ENCODE assay signal across 8 mouse cellular contexts in genomic region chrX:41910471-41910870, GRCm38 (mm10). TPM values are rescaled to one million over a fixed set of nuclear protein-coding genes. Genes with fewer than 3 reads are reported as not detected.
DNase-seq lines count a peak whose midpoint lies in the region; ATAC-seq and TF ChIP-seq lines count a peak whose summit lies in the region.

No protein-coding gene starts in this region.

- TF ChIP-seq POLR2A in lung, adult 2 months (IDR thresholded peaks at IDR 0.05; ENCODE audit: borderline replicate concordance, extremely low read depth, low read depth, low read length) = no peak

- TF ChIP-seq CTCF in lung, adult 2 months (IDR thresholded peaks at IDR 0.05; ENCODE audit: insufficient read depth, low read length) = no peak

- no peak for ATAC-seq in intestine, embryonic 14.5 days (replicated peaks; ENCODE audit: low FRiP score, low TSS enrichment, low read depth)
- no peak for ATAC-seq in neural tube, embryonic 13.5 days (ENCODE audit: low read depth)

- peak overlapping the region; percentile 73; the same call in 1 of the 2 replicates for H3K9ac ChIP-seq in intestine, embryonic 14.5 days (ENCODE audit: low read length)
- H3K9ac ChIP-seq in neural tube, embryonic 13.5 days = peak overlapping the region; percentile 77

- no peaks in the 10 kb centered on the region for H3K9me3 ChIP-seq in intestine, embryonic 14.5 days (ENCODE audit: control insufficient read depth, low read length)
- no peaks in the 10 kb centered on the region for H3K9me3 ChIP-seq in neural tube, embryonic 13.5 days

- WGBS in lung, adult 2 months = 19% methylated on average over 9 of the region's 9 CpGs
- WGBS in intestine, embryonic 14.5 days = 13% methylated on average over 9 of the region's 9 CpGs
- 13% methylated on average over 9 of the region's 9 CpGs for WGBS in neural tube, embryonic 13.5 days

- peak overlapping the region; percentile 74 for H3K4me3 ChIP-seq in lung, adult 2 months (replicated peaks; ENCODE audit: extremely low read depth, low read depth, low read length)
- H3K4me3 ChIP-seq in intestine, embryonic 14.5 days (ENCODE audit: low read depth, low read length) = peak overlapping the region; percentile 54
- peak overlapping the region; percentile 62 for H3K4me3 ChIP-seq in neural tube, embryonic 13.5 days

- no peak for DNase-seq in lung, adult 2 months
- DNase-seq in lung, postnatal 14 days = no peak
- peak; percentile 14 for DNase-seq in c-Kit-positive CD71-positive TER-119-positive erythroid progenitor cells, embryonic 14.5 days (ENCODE audit: low spot score)
- peak; percentile 48 for DNase-seq in intestine, embryonic 14.5 days (ENCODE audit: low spot score)
- no peak for DNase-seq in cerebellum, postnatal 4 days (ENCODE audit: low spot score in 2 of 2)
- no peak for DNase-seq in cerebellum, adult 11 months
- DNase-seq in urinary bladder, postnatal 36 days (ENCODE audit: low spot score in 2 of 2) = no peak

- peak overlapping the region; percentile 55 for H3K4me2 ChIP-seq in intestine, embryonic 14.5 days (ENCODE audit: low read length)
- peak overlapping the region; percentile 66 for H3K4me2 ChIP-seq in neural tube, embryonic 13.5 days

- H3K4me1 ChIP-seq in lung, adult 2 months (ENCODE audit: control insufficient read depth, insufficient read depth, low read length) = no peaks in the 10 kb centered on the region; the same call in 1 of the 2 replicates
- H3K4me1 ChIP-seq in intestine, embryonic 14.5 days (replicated peaks; ENCODE audit: control insufficient read depth, insufficient read depth, low read length) = no peaks in the 10 kb centered on the region
- peaks cover 12% of the 10 kb centered on the region for H3K4me1 ChIP-seq in neural tube, embryonic 13.5 days (replicated peaks)

- H3K27ac ChIP-seq in intestine, embryonic 14.5 days (ENCODE audit: low read depth) = no peak overlapping the region
- H3K27ac ChIP-seq in neural tube, embryonic 13.5 days (replicated peaks) = no peak overlapping the region

- H3K27me3 ChIP-seq in intestine, embryonic 14.5 days (replicated peaks; ENCODE audit: control insufficient read depth, insufficient read depth, low read length) = no peaks in the 10 kb centered on the region
- H3K27me3 ChIP-seq in neural tube, embryonic 13.5 days = no peaks in the 10 kb centered on the region

- no peaks in the 10 kb centered on the region for H3K36me3 ChIP-seq in intestine, embryonic 14.5 days (ENCODE audit: control insufficient read depth, insufficient read depth, low read length)
- no peaks in the 10 kb centered on the region for H3K36me3 ChIP-seq in neural tube, embryonic 13.5 days

RNA-seq across cellular contexts. Expression of gene Thoc2, which starts 10.0 kb away (rescaled TPM):
- polyA plus RNA-seq in lung, adult 2 months (2012; rRNA removed) = 3.9 and 9.5 TPM in 2 replicates
- polyA plus RNA-seq in intestine, embryonic 14.5 days (2014; fragmentation: Nextera tagmentation; extraction: Ambion mirVana) = 77.8 and 87.9 TPM in 2 replicates
- 84.2 and 91.4 TPM in 2 replicates for polyA plus RNA-seq in neural tube, embryonic 13.5 days (2015; fragmentation: Nextera tagmentation; extraction: Ambion mirVana)

Comparison
In these comparisons a context has a peak if more than half of its experiments do, and no peak if none do; other contexts are left out.
1. DNase-seq: peak in c-Kit-positive CD71-positive TER-119-positive erythroid progenitor cells, embryonic 14.5 days (single experiment) and intestine, embryonic 14.5 days (single experiment); none in lung, adult 2 months (single experiment), lung, postnatal 14 days (single experiment), cerebellum, postnatal 4 days (0 of 2), cerebellum, adult 11 months (single experiment) and urinary bladder, postnatal 36 days (0 of 2).
2. Peak in every context shown above with its lines, with median percentiles within 50 percentile points of each other: H3K4me3 ChIP-seq.